Mouse (Mus musculus) monocyte, adult 2 months (primary cell): ENCODE results near the gene St3gal3.

Experiments used
- DNase-seq, 2 experiments: peaks; one replicate each; pipeline ENCODE4 v3.0.0; 2022; ENCODE audit warnings: low spot score in 2 of 2, low read depth in 1 of 2

St3gal3 gene

DNA sequence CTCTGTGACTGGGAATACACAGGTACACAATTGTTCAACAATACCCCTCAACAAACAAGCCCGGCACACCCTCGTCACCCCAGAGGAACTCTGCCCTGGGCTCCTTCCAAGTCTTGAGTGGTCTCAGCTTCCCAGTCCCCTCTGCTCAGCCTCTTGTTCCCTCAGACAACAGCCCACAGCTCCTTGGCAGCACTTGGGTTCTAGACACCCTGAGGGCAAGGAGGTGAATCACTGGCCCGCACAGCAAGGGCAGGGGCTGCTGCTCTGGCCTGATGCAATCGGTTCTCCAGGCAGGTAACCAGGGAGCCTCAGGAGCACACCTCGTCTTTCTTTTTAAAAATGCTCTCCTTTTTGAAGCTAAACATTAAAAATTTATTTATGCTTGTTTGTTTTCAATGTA, 201.5 kb downstream of the St3gal3 start:
- no peak for DNase-seq

DNA sequence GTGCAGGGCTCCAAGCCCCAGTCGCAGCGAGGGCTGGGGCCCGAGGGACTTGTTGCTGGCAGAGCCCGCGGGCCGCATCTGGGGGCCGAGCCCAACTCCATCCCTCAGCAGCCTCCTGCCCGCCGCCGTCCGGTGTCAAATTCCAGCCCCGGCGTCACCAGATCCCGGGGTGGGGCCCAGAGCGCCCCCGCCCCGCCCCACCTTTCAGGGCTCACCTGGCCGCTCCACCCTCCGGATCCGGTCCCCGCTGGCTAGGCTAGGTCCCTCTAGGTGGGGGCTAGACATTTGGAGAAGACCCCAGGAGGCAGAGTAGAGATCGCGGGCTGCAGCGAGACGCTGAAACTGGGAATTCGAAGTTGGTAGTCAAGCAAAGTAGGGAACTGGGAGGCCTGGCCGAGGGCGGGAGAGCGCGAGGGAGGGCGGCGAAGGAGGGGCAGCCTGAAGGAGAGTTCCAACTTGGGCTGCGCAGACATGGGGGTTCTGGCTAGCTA, 205.3 kb downstream of the St3gal3 start, which contains the start of gene Artn:
Gene Artn (minus strand): TSS at position 373 of the 491 bp plus-strand sequence.
- DNase-seq: no peak

DNA sequence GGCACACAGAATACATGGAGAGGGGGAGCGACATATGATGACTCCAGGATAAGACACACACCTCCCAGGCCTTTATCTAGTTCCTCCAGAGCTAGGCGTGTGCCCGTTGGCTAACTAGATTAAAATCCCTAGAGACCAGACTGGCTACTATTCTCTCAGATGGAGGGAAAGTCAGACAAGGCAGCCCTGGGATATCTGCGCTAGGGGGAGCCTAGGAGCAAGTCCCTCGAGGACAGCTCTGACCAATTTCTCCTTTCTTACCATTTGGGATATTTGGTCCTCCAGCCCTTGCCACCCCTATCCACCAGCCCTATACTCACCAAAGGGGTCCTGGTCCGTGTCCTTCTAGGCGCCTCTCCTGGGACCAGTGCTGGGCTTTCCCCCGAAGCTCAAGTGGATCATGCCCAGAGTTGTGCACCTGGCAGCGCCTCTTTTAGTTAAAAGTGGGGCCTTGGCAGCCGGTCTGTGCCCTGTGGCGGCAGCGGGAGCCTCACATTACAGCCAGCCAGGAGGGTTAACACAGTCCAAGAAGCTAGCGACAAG, 205.9 kb downstream of the St3gal3 start:
- DNase-seq: no peak

DNA sequence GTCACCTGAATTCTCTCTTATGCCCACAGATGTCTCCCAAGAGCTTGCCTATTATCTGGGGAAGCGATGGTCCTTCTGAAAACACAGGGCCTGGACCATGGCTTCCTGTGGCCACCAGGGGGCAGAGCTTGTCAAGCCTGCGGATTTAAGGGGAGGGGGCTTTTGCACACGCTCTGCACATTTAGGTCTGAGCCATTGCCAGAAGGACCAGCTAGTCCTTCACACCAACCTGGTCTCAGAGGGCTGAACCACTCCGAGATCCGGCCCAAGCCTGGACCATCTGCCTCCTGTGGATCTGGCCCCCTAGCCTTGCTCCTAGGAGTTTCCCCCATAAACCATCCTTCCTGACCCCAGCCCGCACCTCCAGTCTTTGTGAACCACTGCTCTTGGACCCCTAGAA, 206.5 kb downstream of the St3gal3 start:
- DNase-seq: no peak

DNA sequence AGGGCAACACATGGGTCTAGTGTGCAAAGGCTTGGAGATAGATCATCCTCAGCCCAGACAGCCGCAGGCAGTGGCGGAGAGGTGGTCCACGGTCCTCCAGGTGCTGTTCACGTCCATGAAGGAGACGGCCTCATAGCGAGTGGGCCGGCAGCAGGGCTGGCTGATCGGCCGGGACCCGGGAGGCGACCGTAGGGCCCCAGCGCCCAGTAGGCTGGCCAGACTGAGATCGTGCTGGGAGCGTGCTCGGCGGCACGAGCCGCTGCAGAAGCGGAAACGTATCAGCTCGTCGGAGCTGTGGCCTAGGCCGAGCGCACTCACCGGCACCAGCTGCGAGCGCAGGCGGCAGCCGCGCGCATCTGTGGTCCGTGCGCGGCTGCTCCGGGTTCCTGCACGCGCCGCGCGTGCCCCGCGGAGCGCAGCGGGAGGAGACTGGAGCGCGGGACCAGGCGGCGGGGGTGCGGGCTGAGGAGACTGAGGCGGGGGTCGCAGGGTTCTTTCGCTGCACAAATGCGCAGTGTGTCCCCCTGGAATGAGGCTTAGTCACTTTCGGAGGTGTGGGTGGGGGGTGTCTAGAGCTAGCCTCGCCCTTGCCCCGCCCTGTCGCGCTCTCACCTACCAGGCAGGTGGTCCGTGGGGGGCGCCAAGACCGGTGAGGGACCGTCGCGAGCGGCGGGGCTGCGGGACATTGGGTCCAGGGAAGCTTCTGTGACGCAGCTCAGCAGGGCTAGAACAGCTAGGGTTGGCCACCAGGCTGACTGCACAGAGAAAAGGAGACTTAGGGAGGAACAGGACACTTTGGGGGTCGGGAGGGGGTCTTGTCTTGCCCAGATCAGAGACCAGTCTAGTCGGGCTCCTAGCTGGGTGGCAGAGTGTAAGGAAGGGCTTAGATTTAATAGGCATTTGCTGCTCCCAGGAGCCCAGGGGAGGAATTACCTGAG, 207.9 kb downstream of the St3gal3 start:
- no peak for DNase-seq

DNA sequence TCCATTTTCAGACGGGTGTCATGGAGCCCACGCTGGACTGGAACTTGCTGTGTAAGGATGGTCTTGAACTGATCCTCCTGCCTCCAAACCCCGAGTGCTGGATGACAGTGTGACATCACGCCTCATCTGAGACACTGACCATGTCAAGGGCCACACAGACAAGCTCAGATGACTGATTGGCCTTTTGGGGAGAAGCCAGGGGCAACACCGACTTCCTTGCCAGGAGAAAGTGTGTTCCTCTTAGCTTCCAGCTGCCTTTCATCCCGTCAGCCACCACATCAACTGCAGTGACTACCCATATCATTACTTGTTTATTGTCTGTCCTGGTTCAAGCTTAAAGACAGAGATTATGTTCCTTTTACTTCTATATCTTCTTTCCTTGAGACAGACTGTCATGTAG, 209.8 kb downstream of the St3gal3 start:
- DNase-seq: no peak

DNA sequence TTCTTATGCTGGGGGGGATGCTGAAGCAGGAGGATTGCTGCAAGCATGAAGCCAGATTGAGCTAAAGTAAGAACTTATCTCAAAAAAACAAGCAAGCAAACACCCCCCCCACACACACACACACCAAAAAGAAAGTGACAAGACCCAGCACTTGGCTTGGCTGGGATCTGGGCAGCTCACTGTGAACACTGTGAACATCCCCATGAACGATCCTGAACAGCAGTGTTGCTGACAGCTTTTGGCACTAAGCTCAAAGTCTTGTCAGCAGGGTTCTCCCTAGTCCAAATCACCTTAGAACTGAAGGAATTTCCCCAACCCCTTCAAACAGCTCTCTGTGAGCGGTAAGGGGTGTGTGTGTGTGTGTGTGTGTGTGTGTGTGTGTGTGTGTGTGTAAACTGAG, 211.3 kb downstream of the St3gal3 start:
- no peak for DNase-seq

DNA sequence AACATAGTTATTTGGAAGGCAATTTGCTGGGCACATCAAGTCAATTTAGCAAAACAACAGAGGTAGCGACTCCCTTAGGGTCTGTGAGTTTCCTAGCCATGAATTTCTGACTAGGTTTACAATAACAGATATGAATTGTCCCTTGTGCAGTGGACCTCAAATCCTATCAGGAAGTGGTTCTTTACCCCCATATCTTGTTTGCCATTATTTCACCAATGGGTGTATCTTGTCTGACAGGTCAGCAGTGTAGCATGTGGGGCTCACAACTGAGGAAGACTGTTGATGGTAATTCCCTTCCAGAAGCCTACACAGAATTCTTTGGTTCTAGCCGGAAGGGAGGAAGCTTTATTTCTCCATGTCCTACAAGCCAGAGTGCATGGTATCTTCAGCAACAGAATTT, 213.4 kb downstream of the St3gal3 start:
- DNase-seq: no peak

DNA sequence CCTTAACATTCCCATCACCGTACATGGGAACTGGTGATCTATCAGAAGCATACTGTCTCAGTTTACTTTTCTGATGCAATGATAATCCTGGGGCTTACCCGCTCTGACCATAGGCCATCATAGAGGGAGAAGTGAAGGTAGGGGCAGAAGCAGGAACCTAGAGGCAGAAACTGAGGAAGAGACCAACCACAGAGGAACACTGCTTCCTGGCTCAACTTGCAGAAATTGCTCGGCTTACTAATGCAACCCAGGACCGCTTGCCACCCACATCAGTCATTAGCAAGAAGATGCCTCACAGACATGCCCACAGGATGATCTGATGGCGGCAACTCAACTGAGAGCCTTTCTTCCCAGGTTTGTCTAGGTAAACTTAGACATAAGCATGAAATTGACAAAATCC, 216.0 kb downstream of the St3gal3 start:
- no peak for DNase-seq

DNA sequence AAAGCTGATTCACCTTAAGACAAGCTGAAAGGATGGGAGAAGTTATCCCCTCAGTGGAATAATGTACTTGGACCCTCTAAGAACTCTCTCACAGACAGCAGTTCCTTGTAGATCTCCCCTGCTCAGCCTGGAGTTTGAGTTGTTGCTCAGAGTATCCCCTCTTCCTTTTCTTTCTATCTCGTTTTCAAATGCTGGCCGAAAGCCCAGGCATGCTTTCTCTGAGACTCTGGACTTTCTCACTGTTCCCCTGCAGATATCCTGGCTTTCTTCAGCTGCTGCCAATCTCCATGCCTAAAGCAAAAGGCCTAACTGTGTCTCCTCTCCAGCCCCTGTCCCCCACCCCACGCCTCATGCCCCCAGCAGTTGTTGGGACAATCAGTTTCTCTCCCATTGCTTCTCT, 216.5 kb downstream of the St3gal3 start:
- DNase-seq: no peak

DNA sequence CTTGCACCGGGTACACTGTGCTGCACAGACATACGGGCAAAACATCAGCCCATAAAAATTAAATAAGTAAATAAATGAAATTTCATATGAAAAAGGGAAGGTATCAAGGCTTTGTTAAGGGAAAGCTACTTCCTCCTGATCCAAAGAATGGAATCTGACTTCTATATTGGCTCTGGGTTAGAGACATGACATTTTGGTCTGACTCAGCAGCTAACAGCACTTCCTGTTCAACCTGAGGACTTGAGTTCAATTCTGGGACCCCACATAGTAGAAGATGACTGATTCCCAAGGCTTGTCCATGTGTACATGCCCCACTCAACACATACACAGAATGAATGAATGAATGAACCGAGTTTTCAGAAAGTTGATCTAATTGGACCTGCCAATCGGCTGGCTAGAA, 216.9 kb downstream of the St3gal3 start:
- DNase-seq: no peak

DNA sequence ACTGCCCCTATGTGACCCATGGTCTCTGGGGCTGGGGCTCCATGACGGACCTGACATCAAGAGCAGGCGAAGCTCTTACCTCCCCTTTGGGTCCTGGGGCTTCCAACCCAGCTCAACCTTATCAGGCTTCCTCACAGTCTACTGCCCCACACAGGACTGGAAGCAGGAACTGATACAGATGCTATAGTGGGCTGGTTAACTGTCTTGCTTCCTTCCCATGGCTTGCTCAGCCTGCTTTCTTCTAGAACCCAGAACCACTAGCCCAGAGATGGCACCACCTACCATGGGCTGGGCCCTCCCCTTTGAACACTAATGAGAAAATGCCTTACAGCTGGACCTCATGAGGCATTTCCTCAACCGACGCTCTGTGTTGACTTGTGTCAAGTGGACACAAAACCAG, 217.3 kb downstream of the St3gal3 start:
- no peak for DNase-seq

DNA sequence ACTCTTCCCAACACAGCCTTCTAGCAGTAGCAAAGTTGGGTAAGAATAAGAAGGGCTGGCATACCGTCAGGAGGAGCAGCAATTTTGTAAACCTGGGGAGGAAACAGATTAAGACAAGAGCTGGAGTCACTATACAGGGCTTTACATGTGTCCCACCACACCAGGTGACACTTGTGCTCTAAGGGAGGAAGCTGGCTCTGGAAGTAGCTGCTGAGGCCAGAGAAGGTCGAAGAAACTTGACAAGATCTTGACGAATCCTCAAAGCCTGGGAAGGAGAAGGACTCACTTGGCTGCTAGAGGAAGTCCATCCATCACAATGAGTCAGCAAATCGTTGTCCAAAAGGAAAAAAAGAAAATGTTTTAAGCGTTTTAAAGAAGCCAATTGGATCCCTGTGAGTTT, 218.3 kb downstream of the St3gal3 start:
- no peak for DNase-seq

DNA sequence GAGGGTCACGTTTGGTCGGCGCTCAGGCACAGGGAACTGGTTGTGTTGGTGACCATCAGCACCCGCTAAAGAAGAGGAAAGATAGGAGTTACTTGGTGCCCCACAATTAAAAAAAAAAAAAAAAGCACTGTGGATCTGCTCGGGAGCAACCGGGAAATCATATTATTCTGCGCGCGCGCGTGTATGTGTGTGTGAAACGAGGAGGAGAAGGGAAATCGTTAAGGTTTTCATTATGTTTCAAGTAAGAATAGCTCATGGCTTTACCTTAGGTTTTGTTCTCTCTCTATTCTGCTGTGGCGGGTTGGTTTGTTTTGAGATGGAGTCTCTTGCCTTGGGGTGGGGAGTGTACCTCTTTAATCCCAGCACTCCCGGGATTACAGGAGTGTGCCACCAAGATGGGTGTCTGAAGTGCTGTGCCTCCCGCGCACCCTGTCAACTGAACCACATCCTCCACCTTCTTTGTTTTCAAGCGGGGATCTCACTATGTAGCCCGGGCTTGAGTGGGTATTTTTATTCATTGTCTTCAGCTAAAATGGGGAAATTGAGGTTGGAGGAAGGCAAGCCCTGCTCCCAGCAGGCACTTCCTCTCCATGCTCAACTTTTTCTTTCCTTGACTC, 219.1 kb downstream of the St3gal3 start:
- DNase-seq: no peak

DNA sequence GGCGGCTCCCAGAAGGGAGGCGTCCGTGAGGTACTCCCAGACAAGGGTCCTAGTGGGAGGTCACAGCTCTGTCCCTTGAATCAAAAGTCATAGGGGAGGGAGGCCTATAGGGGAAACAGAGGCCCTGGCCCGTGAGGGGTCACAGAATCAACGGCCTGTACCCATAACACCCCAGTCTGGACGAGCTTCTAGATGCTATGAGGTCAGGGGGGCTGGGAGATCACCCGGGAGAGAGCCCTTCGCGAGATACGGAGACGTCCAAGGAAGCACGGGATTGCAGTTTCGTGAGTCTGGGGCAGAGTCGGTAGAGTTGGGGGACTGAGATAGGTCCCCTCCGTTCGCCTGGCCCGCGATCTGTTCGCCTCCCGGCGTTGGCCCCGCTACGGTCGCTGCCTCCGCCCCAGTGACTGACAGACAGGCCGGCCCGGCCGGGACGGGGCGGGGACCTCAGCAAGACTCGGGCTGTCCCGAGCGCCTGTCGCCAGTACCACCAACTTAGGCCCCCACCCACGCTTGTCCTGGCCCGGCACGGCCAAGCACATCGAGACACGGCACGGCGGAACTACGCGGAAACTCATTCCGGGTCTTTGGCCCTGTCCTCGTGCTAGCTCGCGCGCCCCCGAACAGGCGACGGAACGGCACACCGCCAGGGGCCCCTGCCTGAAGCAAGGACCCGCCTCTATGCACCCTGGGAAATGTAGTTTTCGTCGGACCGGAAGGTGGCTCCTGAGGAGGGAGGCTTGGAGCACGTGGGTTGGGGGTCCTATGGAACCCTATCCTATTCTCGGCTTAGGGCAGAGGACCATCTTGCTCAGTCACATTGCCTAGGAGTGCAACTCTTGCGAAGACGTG, 219.9 kb downstream of the St3gal3 start, which contains the start of gene Ipo13:
Gene Ipo13 (minus strand): TSS at position 409 of the 852 bp plus-strand sequence.
- DNase-seq: peak; percentile 81 to 92

DNA sequence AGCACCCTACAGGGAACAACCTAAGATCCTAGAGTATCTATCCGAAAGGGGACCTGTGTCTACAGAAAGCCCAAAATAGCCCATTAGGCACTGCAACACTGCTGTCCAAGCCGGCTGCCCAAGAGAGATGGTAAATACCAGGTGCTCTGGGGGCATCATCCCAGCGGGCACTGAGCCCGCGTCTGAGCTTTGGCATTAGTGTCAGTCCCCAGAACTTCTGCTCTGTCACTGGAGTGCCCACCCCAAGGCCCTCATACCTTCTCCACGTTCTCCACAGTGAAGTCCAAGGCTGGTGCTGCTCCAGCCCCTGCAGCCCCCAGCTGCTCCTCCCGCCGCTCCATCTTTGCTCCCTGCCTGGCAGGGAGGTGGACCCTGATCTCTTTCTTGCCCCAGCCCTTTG, 220.7 kb downstream of the St3gal3 start:
- DNase-seq: no peak

DNA sequence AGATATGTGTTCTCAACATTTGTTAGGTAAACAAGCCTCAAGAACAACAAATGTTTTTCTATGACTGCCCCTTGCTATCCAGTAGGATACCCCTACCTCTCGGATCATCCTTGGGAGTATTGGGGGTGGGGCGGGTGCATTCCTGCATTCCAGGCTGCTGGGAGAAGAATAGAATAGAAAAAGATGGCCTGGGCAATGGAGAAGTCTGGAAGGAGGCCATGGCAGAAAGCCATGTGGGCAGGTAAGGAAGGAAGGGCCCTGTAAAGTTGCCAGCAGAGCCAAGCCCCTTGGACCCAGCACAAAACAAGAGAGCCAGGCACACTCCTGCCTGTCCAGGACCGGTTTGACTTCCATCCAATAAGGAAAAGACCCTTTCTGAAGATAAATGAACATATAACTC, 221.3 kb downstream of the St3gal3 start:
- no peak for DNase-seq

DNA sequence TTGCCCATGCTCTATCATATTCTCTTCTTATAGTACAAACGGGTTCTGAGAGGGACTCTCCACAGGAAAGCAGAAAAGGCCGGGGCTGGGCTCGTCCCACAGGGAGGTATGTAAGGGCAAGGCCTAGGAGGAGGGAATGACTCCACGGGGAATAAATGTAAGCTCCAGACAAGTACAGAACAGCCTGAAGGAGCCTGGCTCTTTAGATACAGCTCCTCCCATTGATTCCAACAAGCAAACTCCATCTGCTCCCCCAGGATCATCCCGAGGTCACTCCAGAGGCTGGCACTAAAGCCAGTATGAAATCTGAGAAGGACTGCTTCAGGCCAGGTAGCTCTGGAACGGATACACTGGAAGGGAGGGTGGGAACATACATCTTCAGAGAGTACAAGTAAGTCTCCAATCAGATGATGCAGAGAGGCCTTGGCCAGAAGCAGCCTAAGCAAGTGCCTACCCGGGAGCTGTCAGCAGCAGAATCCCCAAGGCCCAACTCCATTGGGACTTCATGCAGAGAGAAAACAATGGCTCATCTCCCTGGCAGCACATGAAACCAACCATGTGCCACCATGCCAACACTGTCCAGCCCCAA, 221.9 kb downstream of the St3gal3 start:
- DNase-seq: no peak

DNA sequence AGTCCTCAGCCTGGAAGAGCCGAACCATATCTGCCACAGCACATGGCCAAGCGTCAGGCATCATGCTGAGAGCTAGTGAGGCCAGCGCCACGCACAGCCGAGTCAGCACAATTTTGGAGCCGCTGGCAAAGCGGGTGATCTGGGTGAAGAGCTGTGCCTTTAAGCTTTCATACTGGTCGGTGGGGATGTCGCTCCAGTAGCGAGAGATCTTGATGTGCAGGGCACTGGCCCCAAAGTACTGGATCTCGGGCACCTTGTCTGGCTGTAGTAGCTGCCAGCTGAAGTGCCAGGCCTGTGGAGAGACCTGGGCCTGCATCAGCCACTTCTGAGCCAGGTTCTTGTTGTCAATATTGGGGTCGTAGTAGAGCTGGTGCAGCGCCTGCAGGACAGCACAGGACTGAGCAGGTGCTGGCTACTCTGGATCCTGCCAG, 222.6 kb downstream of the St3gal3 start:
- DNase-seq: no peak

DNA sequence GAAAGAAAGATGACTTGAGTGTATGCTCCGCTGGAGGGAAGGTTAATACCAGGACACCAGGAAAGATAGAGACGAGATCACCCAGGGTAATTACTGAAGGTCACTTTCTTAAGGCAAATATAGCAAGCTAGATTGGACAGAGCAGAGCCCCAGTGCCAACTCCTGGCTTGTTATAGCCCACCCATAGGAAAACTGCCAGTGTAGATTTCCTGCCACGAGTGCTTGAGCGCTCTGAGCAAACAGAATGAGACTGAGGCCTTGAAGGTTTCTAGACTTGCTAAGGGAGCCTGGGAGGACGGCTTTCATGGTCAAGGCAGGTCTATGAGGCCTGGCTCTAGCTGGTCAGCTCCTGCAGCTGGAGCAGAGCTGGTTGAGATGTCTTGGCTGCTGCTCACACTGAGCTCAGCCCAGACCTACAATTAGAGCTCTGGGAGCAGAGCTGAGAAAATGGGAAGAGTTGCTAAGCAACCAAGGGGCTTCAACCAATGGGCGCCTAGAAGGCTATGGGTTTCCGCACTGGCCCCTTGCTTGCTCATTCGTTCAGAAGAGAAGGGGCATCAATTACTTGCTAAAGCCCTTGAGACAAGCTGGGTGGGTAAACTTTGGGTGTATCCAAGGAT, 225.8 kb downstream of the St3gal3 start:
- no peak for DNase-seq
